23 mouse cellular contexts compared by ENCODE assay signal in the genomic region with DNA sequence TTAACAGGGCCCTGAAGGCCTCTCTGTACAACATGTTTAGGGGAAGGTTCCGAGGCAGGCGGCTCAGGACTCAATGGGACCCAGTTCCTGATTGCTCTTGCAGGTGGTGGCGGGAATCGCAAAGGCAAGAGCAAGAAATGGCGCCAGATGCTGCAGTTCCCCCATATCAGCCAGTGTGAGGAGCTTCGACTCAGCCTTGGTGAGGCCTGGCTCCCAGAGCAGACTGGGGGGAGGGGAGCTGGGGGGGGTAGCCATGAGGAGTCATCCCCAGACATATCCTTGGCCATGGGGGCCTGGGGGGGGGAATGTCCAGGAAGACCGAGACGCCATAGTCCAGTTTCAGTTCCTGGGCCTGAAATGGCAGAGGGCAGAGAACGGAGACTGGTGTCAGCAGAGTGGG. TPM values are rescaled to one million over a fixed set of nuclear protein-coding genes. Genes with fewer than 3 reads are reported as not detected.
DNase-seq lines count a peak whose midpoint lies in the region; ATAC-seq and TF ChIP-seq lines count a peak whose summit lies in the region.
"Had no signal": no experiment of that assay in that cellular context is flagged by ENCODE, and none has a peak within 500 bp of the region (broad histone marks: within the 10 kb centered on the region; RNA-seq: fewer than 3 reads in every experiment).

No protein-coding gene starts in this region.

- peaks cover 30% of the 10 kb centered on the region for H3K4me1 ChIP-seq in embryonic facial prominence, embryonic 13.5 days
- peaks cover 29% of the 10 kb centered on the region for H3K4me1 ChIP-seq in embryonic facial prominence, embryonic 10.5 days
- H3K4me1 ChIP-seq in ES-E14 (ENCODE audit: control insufficient read depth in 2 of 2, insufficient read depth in 2 of 2, low read length in 2 of 2, poor library complexity in 1 of 2) = peaks cover 10 to 45% of the 10 kb centered on the region in 2 experiments
- peaks cover 58% of the 10 kb centered on the region for H3K4me1 ChIP-seq in small intestine, adult 2 months (ENCODE audit: control insufficient read depth, insufficient read depth, insufficient read length, low read length)
- peaks cover 30% of the 10 kb centered on the region for H3K4me1 ChIP-seq in forebrain, embryonic 13.5 days
- H3K4me1 ChIP-seq in midbrain, postnatal 0 days (ENCODE audit: insufficient read depth, low read length) = peaks cover 9% of the 10 kb centered on the region; the same call in 1 of the 2 replicates

- in situ Hi-C loops in ES-E14 (cut with MboI; ENCODE audit: low sequenced_read_pairs in 2 of 2, unreplicated experiment in 2 of 2) = no loop called here

- no peak overlapping the region for H3K4me2 ChIP-seq in embryonic facial prominence, embryonic 13.5 days
- no peak overlapping the region for H3K4me2 ChIP-seq in forebrain, embryonic 13.5 days
- H3K4me2 ChIP-seq in midbrain, postnatal 0 days (ENCODE audit: low read depth, low read length, poor library complexity, severe bottlenecking) = no peak overlapping the region
- H3K4me2 ChIP-seq: forebrain, embryonic 12.5 days; hindbrain, embryonic 15.5 days; lung, embryonic 14.5 days; neural tube, embryonic 13.5 days had no signal

- H3K27ac ChIP-seq in embryonic facial prominence, embryonic 13.5 days = no peak overlapping the region
- H3K27ac ChIP-seq in embryonic facial prominence, embryonic 10.5 days (replicated peaks) = no peak overlapping the region
- peak overlapping the region; percentile 30; the same call in 1 of the 2 replicates for H3K27ac ChIP-seq in ES-E14 (ENCODE audit: insufficient read depth, low read depth, low read length, poor library complexity, severe bottlenecking)
- peak overlapping the region; percentile 71 for H3K27ac ChIP-seq in small intestine, adult 2 months (ENCODE audit: insufficient read depth, low read depth, low read length)
- no peak overlapping the region for H3K27ac ChIP-seq in forebrain, embryonic 13.5 days
- H3K27ac ChIP-seq in midbrain, postnatal 0 days (ENCODE audit: low read depth, low read length) = no peak overlapping the region
- H3K27ac ChIP-seq: forebrain, embryonic 12.5 days; hindbrain, embryonic 15.5 days; neural tube, embryonic 13.5 days; stomach, postnatal 0 days had no signal

- H3K36me3 ChIP-seq in embryonic facial prominence, embryonic 13.5 days = peaks cover 50% of the 10 kb centered on the region
- peaks cover 64% of the 10 kb centered on the region for H3K36me3 ChIP-seq in embryonic facial prominence, embryonic 10.5 days (replicated peaks)
- peaks cover 47% of the 10 kb centered on the region for H3K36me3 ChIP-seq in ES-E14 (ENCODE audit: control insufficient read depth, insufficient read depth, low read length, poor library complexity, severe bottlenecking)
- H3K36me3 ChIP-seq in small intestine, adult 2 months (ENCODE audit: control insufficient read depth, insufficient read depth, low read length) = peaks cover 38% of the 10 kb centered on the region
- H3K36me3 ChIP-seq in forebrain, embryonic 13.5 days (ENCODE audit: poor library complexity, severe bottlenecking) = peaks cover 54% of the 10 kb centered on the region
- peaks cover 41% of the 10 kb centered on the region for H3K36me3 ChIP-seq in midbrain, postnatal 0 days (ENCODE audit: insufficient read depth, low read length)

- H3K9ac ChIP-seq in embryonic facial prominence, embryonic 13.5 days = 0 out of 2 replicates have a peak overlapping the region, but pooled peaks have one; percentile 6
- H3K9ac ChIP-seq in ES-E14 (ENCODE audit: insufficient read depth, low read depth, low read length, poor library complexity, severe bottlenecking) = peak overlapping the region; percentile 40
- no peak overlapping the region for H3K9ac ChIP-seq in forebrain, embryonic 13.5 days
- H3K9ac ChIP-seq in midbrain, postnatal 0 days (replicated peaks; ENCODE audit: low read length, poor library complexity, severe bottlenecking) = no peak overlapping the region
- H3K9ac ChIP-seq: forebrain, embryonic 12.5 days; hindbrain, embryonic 15.5 days; lung, embryonic 14.5 days had no signal

- H3K9me3 ChIP-seq in embryonic facial prominence, embryonic 13.5 days = no peaks in the 10 kb centered on the region
- no peaks in the 10 kb centered on the region for H3K9me3 ChIP-seq in embryonic facial prominence, embryonic 10.5 days
- H3K9me3 ChIP-seq in ES-E14 (ENCODE audit: control insufficient read depth, insufficient read depth, low read depth, low read length) = no peaks in the 10 kb centered on the region
- no peaks in the 10 kb centered on the region for H3K9me3 ChIP-seq in forebrain, embryonic 13.5 days (replicated peaks)
- H3K9me3 ChIP-seq in midbrain, postnatal 0 days (ENCODE audit: low read length) = no peaks in the 10 kb centered on the region
- H3K9me3 ChIP-seq: forebrain, embryonic 12.5 days; hindbrain, embryonic 15.5 days; neural tube, embryonic 13.5 days had no signal

- no peak overlapping the region for H3K4me3 ChIP-seq in embryonic facial prominence, embryonic 13.5 days
- H3K4me3 ChIP-seq in embryonic facial prominence, embryonic 10.5 days = no peak overlapping the region
- H3K4me3 ChIP-seq in ES-E14 (ENCODE audit: insufficient read depth in 1 of 2, low read depth in 1 of 2, low read length in 2 of 2, poor library complexity in 1 of 2, severe bottlenecking in 1 of 2) = peak overlapping the region in 1 of 2 experiments; percentile 5; a peak in 1 of 4 replicates
- H3K4me3 ChIP-seq in small intestine, adult 2 months (ENCODE audit: low read depth, low read length) = 0 out of 2 replicates have a peak overlapping the region, but pooled peaks have one; percentile 5
- no peak overlapping the region for H3K4me3 ChIP-seq in forebrain, embryonic 13.5 days
- H3K4me3 ChIP-seq in midbrain, postnatal 0 days (ENCODE audit: low read depth, low read length) = no peak overlapping the region
- H3K4me3 ChIP-seq: forebrain, embryonic 12.5 days; hindbrain, embryonic 15.5 days; neural tube, embryonic 13.5 days had no signal

- H3K27me3 ChIP-seq in embryonic facial prominence, embryonic 13.5 days = no peaks in the 10 kb centered on the region
- H3K27me3 ChIP-seq in embryonic facial prominence, embryonic 10.5 days (replicated peaks; ENCODE audit: low read depth, poor library complexity, severe bottlenecking) = no peaks in the 10 kb centered on the region
- no peaks in the 10 kb centered on the region for H3K27me3 ChIP-seq in small intestine, adult 2 months (ENCODE audit: control insufficient read depth, insufficient read depth, low read length)
- H3K27me3 ChIP-seq in forebrain, embryonic 13.5 days = no peaks in the 10 kb centered on the region
- no peaks in the 10 kb centered on the region for H3K27me3 ChIP-seq in midbrain, postnatal 0 days (ENCODE audit: insufficient read depth, low read length)
- H3K27me3 ChIP-seq: forebrain, embryonic 12.5 days; hindbrain, embryonic 15.5 days; neural tube, embryonic 13.5 days; Patski had no signal

- no peak for TF ChIP-seq POLR2A in small intestine, adult 2 months (IDR thresholded peaks at IDR 0.05; ENCODE audit: low read depth, low read length)

- DNase-seq in embryonic facial prominence, embryonic 10.5 days (ENCODE audit: low spot score) = no peak
- DNase-seq in A20 (ENCODE audit: low read depth, low spot score) = peak; percentile 81
- no peak for DNase-seq in ES-E14 (ENCODE audit: low read depth, low spot score)
- DNase-seq in midbrain, postnatal 0 days (ENCODE audit: low spot score) = no peak
- DNase-seq in kidney, adult 11 months = no peak
- DNase-seq: cerebellum, adult 18-20 months; kidney, adult 8-10 months; left cerebral cortex, postnatal 4 days; lung, embryonic 14.5 days had no signal

- no peak for TF ChIP-seq CTCF in small intestine, adult 2 months (IDR thresholded peaks at IDR 0.05; ENCODE audit: extremely low read depth, insufficient read length, insufficient replicate concordance, low read depth, low read length)
- no peak for TF ChIP-seq CTCF in midbrain, postnatal 0 days (IDR thresholded peaks at IDR 0.05)

- WGBS in embryonic facial prominence, embryonic 13.5 days = 93% methylated on average over 9 of the region's 9 CpGs
- 95% methylated on average over 9 of the region's 9 CpGs for WGBS in embryonic facial prominence, embryonic 10.5 days
- 82% methylated on average over 9 of the region's 9 CpGs for WGBS in small intestine, adult 2 months
- 93% methylated on average over 9 of the region's 9 CpGs for WGBS in forebrain, embryonic 13.5 days
- WGBS in midbrain, postnatal 0 days = 95% methylated on average over 9 of the region's 9 CpGs

- ATAC-seq in embryonic facial prominence, embryonic 13.5 days (ENCODE audit: insufficient number of reproducible peaks, insufficient read depth, low FRiP score, low TSS enrichment, low read depth) = no peak
- ATAC-seq in forebrain, embryonic 13.5 days = no peak
- no peak for ATAC-seq in midbrain, postnatal 0 days (ENCODE audit: low FRiP score)
- ATAC-seq: midbrain, embryonic 16.5 days; Patski had no signal

RNA-seq across cellular contexts. Expression of a gene that starts 4.3 kb away (rescaled TPM):
- polyA plus RNA-seq in embryonic facial prominence, embryonic 13.5 days (2015; fragmentation: Nextera tagmentation; extraction: Ambion mirVana) = 36.4 and 45.3 TPM in 2 replicates
- polyA plus RNA-seq in embryonic facial prominence, embryonic 10.5 days (2016; fragmentation: Nextera tagmentation; extraction: Ambion mirVana) = 65.2 and 65.6 TPM in 2 replicates
- 74.7 and 132 TPM in 2 replicates for total RNA-seq in ES-E14 (2012; rRNA removed)
- polyA plus RNA-seq in small intestine, adult 2 months (2012; rRNA removed) = 21.1 and 38.4 TPM in 2 replicates
- polyA plus RNA-seq in forebrain, embryonic 13.5 days (2015; fragmentation: Nextera tagmentation; extraction: Ambion mirVana) = 24.9 and 26.9 TPM in 2 replicates
- total RNA-seq in midbrain, postnatal 0 days (2014; rRNA removed) = 70.4 and 71.9 TPM in 2 replicates
- 35.5 and 35.8 TPM in 2 replicates for polyA plus RNA-seq in midbrain, postnatal 0 days (2015; fragmentation: Nextera tagmentation; extraction: Ambion mirVana)

RNA-seq across cellular contexts. Expression of a gene that starts 14.9 kb away (rescaled TPM):
- 0.96 and 1.2 TPM in 2 replicates for polyA plus RNA-seq in embryonic facial prominence, embryonic 13.5 days (2015; fragmentation: Nextera tagmentation; extraction: Ambion mirVana)
- polyA plus RNA-seq in embryonic facial prominence, embryonic 10.5 days (2016; fragmentation: Nextera tagmentation; extraction: Ambion mirVana) = 0.54 TPM in 2 replicates
- total RNA-seq in ES-E14 (2012; rRNA removed) = 2.5 and 5.8 TPM in 2 replicates
- 5.9 and 8.2 TPM in 2 replicates for polyA plus RNA-seq in small intestine, adult 2 months (2012; rRNA removed)
- polyA plus RNA-seq in forebrain, embryonic 13.5 days (2015; fragmentation: Nextera tagmentation; extraction: Ambion mirVana) = 1.6 and 2.2 TPM in 2 replicates
- 101 and 131 TPM in 2 replicates for total RNA-seq in midbrain, postnatal 0 days (2014; rRNA removed)
- 6.6 and 8.1 TPM in 2 replicates for polyA plus RNA-seq in midbrain, postnatal 0 days (2015; fragmentation: Nextera tagmentation; extraction: Ambion mirVana)

RNA-seq across cellular contexts. Expression of a gene that starts 22.6 kb away (rescaled TPM):
- polyA plus RNA-seq in embryonic facial prominence, embryonic 13.5 days (2015; fragmentation: Nextera tagmentation; extraction: Ambion mirVana) = 0.24 and 1.6 TPM in 2 replicates
- 0.13 TPM in 1 of 2 replicates, not detected in the other for polyA plus RNA-seq in embryonic facial prominence, embryonic 10.5 days (2016; fragmentation: Nextera tagmentation; extraction: Ambion mirVana)
- total RNA-seq in ES-E14 (2012; rRNA removed) = not detected in 2 replicates
- 0.41 and 0.60 TPM in 2 replicates for polyA plus RNA-seq in small intestine, adult 2 months (2012; rRNA removed)
- not detected in 2 replicates for polyA plus RNA-seq in forebrain, embryonic 13.5 days (2015; fragmentation: Nextera tagmentation; extraction: Ambion mirVana)
- total RNA-seq in midbrain, postnatal 0 days (2014; rRNA removed) = not detected in 2 replicates
- 0.43 and 0.49 TPM in 2 replicates for polyA plus RNA-seq in midbrain, postnatal 0 days (2015; fragmentation: Nextera tagmentation; extraction: Ambion mirVana)
- total RNA-seq: heart, adult 8-10 months had no signal
- polyA plus RNA-seq: C2C12; forebrain, embryonic 12.5 days; heart, postnatal 0 days; lung, embryonic 14.5 days; neural tube, embryonic 13.5 days; Patski had no signal

RNA-seq across cellular contexts. Expression of a gene that starts 34.2 kb away (rescaled TPM):
- not detected in 2 replicates for polyA plus RNA-seq in embryonic facial prominence, embryonic 13.5 days (2015; fragmentation: Nextera tagmentation; extraction: Ambion mirVana)
- polyA plus RNA-seq in embryonic facial prominence, embryonic 10.5 days (2016; fragmentation: Nextera tagmentation; extraction: Ambion mirVana) = not detected in 2 replicates
- not detected in 2 replicates for total RNA-seq in ES-E14 (2012; rRNA removed)
- polyA plus RNA-seq in small intestine, adult 2 months (2012; rRNA removed) = not detected in 2 replicates
- polyA plus RNA-seq in forebrain, embryonic 13.5 days (2015; fragmentation: Nextera tagmentation; extraction: Ambion mirVana) = 0.60 TPM in 1 of 2 replicates, not detected in the other
- 0.71 TPM in 1 of 2 replicates, not detected in the other for total RNA-seq in midbrain, postnatal 0 days (2014; rRNA removed)
- polyA plus RNA-seq in midbrain, postnatal 0 days (2015; fragmentation: Nextera tagmentation; extraction: Ambion mirVana) = 1.5 and 1.6 TPM in 2 replicates
- total RNA-seq: heart, adult 8-10 months; layer of hippocampus, postnatal 25 days had no signal
- polyA plus RNA-seq: C2C12; forebrain, embryonic 12.5 days; heart, postnatal 0 days; large intestine, adult 2 months; lung, embryonic 14.5 days; neural tube, embryonic 13.5 days; Patski; stomach, postnatal 0 days had no signal

RNA-seq across cellular contexts. Expression of a gene that starts 38.7 kb away (rescaled TPM):
- polyA plus RNA-seq in embryonic facial prominence, embryonic 13.5 days (2015; fragmentation: Nextera tagmentation; extraction: Ambion mirVana) = 275 and 276 TPM in 2 replicates
- 412 and 419 TPM in 2 replicates for polyA plus RNA-seq in embryonic facial prominence, embryonic 10.5 days (2016; fragmentation: Nextera tagmentation; extraction: Ambion mirVana)
- 77.0 and 83.8 TPM in 2 replicates for total RNA-seq in ES-E14 (2012; rRNA removed)
- 8.9 and 9.8 TPM in 2 replicates for polyA plus RNA-seq in small intestine, adult 2 months (2012; rRNA removed)
- polyA plus RNA-seq in forebrain, embryonic 13.5 days (2015; fragmentation: Nextera tagmentation; extraction: Ambion mirVana) = 639 and 641 TPM in 2 replicates
- total RNA-seq in midbrain, postnatal 0 days (2014; rRNA removed) = 498 and 510 TPM in 2 replicates
- 482 and 484 TPM in 2 replicates for polyA plus RNA-seq in midbrain, postnatal 0 days (2015; fragmentation: Nextera tagmentation; extraction: Ambion mirVana)

Comparison
In these comparisons a context has a peak if more than half of its experiments do, and no peak if none do; other contexts are left out.
1. H3K27ac ChIP-seq: peak in ES-E14 (single experiment) and small intestine, adult 2 months (single experiment); none in embryonic facial prominence, embryonic 13.5 days (single experiment), embryonic facial prominence, embryonic 10.5 days (single experiment), forebrain, embryonic 13.5 days (single experiment) and midbrain, postnatal 0 days (single experiment).
2. H3K9ac ChIP-seq: peak in embryonic facial prominence, embryonic 13.5 days (single experiment) and ES-E14 (single experiment); none in forebrain, embryonic 13.5 days (single experiment) and midbrain, postnatal 0 days (single experiment).